Mouse (Mus musculus) heart, adult 18-20 months (tissue): ENCODE measurements at regions not wholly inside any gene's neighbourhood (a gene's known extent, or its start where the extent isn't known, plus 50 kb on each side); places are given as distances from the start of the nearest gene placed in this dataset.

ENCODE experiments used
- DNase-seq, 2 experiments: peaks; one replicate each; pipeline ENCODE4 v3.0.0; 2021 to 2022; ENCODE audit warnings: mixed read lengths in 1 of 2

DNA sequence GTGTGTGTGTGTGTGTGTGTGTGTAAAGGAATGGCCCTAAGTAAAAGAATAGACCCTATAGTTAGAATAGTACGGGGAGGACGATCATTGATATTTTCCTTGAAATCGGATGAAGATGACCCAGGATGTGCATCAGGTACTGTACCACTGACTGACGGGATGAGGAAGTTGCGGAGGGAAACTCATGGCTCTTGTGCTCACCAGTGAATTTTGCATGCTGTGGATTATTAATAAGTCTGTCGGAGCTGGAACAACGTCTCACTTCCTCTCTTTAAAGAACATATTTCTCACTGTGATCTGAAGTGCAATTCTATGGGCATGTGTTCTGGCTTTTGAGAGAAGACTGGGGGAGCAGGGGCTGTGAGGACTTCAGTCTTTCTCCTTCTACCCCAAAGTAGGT is 218.8 kb upstream of the Tbc1d5 start:
- DNase-seq, result no peak

DNA sequence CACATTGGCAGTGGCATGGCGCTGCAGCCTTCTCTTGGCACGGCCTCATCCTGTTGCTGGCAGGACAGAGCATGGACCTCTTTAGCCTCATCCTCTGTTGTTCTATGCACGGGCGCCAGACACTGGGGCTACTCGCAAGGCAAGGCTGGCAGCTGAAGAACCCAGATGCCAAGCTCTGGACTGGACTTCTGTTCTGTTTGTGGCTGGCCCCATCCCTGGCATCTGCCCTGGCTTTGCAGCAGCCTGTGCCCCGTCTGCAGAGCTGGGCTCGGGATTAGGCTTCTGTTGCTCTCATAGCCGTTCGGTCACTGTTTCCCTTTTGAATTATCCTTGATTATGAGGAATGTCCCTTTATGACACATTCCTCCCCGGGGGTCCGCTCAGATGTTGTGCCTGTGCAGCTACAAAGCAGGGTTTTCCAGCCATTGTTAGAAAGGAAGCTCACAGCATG is 214.6 kb upstream of the Tbc1d5 start:
- no peak for DNase-seq

GRCm38 (mm10) chr17:51391871-51392270 is 212.7 kb upstream of the Tbc1d5 start:
- DNase-seq, result no peak

DNA sequence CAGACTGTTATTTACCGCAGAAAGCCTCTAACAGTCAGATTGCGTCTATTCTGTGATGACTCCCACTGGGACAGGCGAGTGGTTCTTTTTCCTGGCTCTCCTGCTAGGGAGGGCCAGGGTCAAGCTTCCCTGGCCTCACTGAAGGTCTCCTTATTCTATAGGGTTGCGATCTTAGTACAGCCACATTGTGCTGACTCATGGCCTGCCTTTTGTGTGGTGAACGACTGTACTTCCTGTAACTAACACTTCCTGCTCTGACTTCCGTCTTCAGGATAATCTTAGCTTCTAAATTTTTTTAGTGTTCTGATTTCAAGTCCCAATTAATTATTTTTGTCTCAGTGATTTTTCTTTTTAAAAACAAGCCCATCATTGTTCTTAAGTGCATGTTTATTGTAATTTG is 203.4 kb upstream of the Tbc1d5 start:
- no peak for DNase-seq

DNA sequence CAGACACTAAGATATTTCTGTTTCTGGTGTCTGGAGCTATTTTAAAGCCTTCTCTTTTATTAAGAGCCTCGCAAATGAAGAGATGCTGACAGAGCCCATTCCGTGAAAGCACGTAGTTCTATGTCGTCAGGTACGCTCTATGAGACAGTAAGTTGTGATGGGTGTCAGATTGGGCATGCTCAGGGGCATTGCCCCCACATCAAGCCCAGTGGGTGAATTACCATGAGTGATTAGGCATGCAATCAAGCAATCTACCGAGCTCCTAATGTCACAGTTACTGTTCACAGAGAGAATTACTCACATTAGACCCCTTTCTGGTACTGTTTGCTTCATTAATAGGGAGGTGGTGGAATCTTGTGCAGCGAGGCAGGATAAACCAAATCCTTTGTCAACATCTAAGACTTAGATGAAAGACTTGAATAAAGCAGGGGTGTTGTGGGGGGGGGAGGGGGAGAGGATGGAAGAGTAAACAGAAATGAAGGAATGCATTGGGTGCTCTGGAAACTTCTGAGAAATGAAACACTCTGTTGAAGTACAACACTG is 192.9 kb upstream of the Tbc1d5 start:
- DNase-seq, result no peak

DNA sequence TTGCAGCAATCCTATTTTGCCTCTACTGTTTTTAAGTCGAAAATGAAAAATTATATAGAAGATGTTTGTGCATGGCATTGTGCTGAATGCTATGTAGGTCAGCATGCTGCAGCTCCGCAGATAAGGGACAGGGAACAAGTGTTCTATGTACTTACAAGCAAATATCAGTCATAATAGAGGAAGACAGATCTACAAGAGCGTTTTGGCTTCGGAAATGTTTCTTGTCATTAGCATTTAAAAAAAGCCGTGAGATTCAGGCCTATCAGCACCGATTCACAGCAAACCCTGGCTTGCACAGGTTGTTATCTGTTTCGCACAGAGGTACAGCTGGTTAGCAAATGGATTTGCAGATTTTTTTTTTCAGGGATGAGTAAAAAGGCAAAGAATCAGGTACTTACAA is 191.8 kb upstream of the Tbc1d5 start:
- DNase-seq, result no peak

DNA sequence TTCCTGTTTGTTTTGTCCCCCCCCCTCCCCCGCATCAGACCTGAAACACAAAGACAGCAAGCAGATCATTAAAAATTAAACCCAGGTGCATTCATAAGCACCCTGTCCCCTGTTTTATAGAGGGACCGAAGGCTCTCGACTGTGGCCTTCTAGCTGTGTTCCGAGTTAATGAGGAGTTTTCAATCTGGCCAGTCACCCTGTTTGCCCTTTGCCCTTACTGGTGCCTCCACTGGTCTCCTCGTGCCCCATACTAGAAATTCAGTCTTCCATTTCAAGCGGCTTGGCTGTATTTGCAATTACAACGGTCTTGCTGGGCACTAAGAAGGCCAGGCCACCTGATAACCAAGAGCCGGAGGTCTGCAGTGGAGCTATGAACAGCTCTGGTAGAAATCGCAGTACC is 190.9 kb upstream of the Tbc1d5 start:
- no peak for DNase-seq

DNA sequence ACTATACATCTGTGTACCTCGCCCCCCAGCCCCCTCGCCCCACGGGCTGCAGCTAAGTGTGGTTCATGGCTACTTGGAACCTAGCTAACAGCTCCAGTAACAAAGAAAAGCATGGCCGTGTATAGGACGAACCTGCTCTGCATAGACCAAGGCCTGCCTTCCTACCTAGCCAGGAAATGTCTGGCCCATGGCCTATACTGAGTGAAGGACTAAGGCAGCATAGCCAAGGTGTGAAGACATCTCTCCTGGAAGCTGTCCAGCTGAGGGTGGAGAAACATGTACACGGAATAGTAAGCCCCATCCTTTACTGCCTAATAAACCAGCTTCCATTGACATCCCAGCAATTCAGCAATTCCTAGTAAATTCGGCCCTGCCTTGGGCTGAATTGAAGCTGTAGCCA is 183.6 kb upstream of the Tbc1d5 start:
- DNase-seq, result no peak

GRCm38 (mm10) chr17:51362271-51362670 is 183.1 kb upstream of the Tbc1d5 start:
- no peak for DNase-seq

DNA sequence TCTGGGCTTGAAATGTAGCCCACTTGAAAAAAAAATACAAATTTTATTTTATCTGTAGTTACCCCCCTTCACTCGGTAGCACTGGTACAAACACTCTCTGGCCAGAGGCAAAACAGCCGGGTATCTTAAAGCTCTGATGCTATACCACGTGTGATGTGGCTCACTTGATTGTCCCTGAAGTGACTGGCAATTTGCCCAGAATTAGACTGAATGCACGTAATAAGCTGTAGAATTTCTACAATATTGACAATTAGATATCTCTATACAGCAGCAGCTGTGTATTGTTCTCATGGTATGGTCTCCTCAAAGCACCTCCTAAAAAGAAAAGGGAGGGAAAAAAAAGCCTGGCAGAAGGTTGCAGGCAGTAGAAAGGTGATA is 179.2 kb upstream of the Tbc1d5 start:
- DNase-seq, result no peak

GRCm38 (mm10) chr17:51357690-51358361 is 178.7 kb upstream of the Tbc1d5 start:
- DNase-seq, result no peak

DNA sequence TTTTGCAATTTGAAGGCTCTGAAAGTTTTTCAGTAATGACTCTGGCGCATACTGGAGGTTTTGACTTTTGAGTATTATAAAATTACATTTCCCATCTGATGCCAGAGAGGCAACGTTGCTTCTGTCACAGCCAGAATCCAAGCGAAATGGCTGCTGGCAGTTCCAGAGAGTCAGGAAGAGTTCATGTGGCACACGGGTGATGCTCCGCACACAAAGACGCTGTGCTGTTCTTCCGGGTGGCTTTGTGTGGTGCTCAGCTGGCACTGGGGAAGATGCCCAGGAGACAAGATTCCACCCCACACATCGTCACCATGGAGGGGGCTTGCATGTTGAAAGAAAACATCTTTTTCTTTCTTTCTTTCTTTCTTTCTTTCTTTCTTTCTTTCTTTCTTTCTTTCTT is 177.3 kb upstream of the Tbc1d5 start:
- no peak for DNase-seq

DNA sequence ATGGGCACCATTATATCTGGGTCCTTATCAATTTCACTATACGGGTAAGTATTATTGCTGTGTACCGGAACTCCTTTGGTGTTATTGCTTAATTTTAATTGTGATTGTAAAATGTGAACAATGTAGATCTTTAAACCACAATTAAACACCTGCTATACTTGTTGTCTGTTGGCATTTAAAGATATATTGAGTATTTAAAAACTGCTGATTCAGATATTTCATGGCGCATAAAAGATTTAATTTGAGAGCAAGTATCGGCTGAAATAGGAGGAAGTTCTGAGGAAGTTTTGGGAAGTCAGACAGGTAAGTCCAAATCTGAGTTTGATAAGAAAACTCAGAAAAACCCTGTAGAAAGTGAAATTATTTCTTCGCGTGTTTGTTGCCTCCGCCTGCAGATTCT is 142.7 kb upstream of the Tbc1d5 start:
- no peak for DNase-seq

DNA sequence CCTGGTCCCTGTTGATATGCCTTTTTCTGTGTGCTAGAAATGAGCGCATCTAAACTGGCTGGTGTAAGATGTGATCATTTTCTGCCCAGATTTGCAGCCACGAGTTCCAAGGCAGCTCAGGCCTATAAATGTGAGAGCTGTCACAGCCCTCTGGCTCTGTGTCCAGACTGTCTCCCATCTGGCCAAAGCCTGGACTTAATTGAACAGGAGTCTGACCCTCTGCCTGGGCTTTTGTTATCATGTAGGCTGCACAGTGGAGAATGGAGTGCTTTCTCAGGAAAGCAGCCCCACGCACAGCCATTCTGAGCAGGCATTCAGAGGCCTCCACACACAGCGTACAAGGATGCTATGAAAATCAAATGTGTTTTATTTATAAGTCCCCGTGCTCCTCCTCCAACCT is 141.9 kb upstream of the Tbc1d5 start:
- DNase-seq, result no peak

GRCm38 (mm10) chr17:51304964-51305363 is 125.8 kb upstream of the Tbc1d5 start:
- peak; percentile 13 to 17 for DNase-seq

- no peak for DNase-seq
Observed at GRCm38 (mm10) chr17:51290741-51291140, 111.6 kb upstream of the Tbc1d5 start.

- DNase-seq, result peak; percentile 41 to 84
Observed at GRCm38 (mm10) chr17:51288751-51289150, 109.6 kb upstream of the Tbc1d5 start.

DNA sequence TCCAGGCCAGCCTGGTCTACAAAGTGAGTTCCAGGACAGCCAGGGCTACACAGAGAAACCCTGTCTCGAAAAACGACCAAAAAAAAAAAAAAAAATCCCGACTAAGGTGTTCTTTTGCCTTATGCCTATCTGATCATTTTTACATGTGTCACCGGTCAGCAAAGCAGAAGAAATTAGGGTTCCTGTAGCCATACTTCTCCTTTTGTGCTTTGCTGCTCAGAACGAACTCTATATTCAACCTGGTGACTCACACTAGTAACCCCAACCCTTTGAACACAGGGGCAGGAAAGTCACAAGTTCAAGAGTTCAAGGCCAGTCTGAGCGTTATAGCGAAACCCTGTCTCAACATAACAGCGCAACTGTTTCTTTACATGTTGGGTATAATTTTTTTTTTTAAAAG is 108.7 kb upstream of the Tbc1d5 start:
- no peak for DNase-seq

DNA sequence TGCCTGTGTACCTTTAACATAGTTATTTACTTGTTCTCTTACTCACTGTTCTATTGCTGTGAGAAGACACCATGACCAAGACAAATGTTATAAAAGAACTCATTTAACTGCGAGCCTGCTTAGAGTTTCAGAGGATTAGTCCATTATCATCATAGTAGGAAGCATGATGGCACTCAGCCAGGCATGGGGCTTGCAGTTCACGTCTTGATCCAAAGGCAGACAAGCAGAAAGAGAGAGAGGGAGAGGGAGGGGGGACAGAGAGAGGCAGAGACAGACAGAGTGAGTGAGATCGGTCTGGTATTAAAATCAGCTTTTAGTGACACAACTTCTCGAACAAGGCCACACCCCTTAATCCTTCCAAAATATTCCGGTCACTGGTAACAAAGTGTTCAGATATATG is 106.2 kb upstream of the Tbc1d5 start:
- no peak for DNase-seq

DNA sequence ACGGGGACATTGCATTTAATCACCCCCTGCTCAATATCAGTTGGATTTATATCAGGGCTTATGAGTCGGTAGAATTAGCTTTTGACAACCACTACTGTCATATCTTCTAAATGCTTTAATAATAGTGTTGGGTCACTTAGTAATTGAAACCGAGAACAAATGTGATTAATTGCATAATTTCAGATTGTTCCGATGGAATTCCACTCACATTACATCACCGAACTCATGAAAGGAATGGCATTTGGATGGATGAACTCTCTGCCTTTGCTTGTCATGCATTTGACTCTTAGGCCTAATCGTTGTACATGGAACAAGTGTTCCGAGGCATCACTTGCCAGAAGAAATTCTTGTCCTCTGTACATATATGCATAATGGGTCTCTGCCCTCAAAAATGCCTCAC is 99.6 kb upstream of the Tbc1d5 start:
- no peak for DNase-seq

- no peak for DNase-seq
Observed at GRCm38 (mm10) chr17:51278094-51278493, 98.9 kb upstream of the Tbc1d5 start.

- DNase-seq, result no peak
Observed at GRCm38 (mm10) chr17:51277161-51277560, 98.0 kb upstream of the Tbc1d5 start.

GRCm38 (mm10) chr17:51272025-51272424 is 92.9 kb upstream of the Tbc1d5 start:
- DNase-seq, result no peak

DNA sequence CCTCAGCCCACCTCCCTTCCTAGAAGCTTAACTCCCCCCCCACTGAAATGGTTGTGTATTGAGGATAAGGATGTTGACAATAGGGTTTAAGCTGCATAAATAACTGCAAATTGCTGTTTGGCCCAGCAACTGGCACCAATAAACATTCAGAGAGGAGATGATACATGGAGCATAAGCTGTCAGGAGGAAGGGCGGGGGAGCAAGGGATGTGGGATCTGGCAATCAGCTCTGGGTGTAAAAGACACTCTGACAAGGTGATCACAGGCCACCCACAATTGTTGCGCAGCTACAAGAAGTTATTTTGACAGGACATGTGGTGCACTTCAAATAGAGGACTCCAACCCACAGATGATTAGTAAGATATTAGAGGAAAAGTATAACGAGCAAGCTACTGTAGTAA is 83.8 kb upstream of the Tbc1d5 start:
- no peak for DNase-seq

GRCm38 (mm10) chr17:51262404-51262803 is 83.3 kb upstream of the Tbc1d5 start:
- DNase-seq, result no peak
